Mouse (Mus musculus) heart, postnatal 0 days (tissue): Measurements from ENCODE around the gene Fchsd2. TPM values are rescaled to one million over a fixed set of nuclear protein-coding genes. Genes with fewer than 3 reads are reported as not detected.
A peak's percentile ranks its signal among the peaks of the same experiment; 100 is the strongest.

ENCODE experiments used
- ATAC-seq: fragments of 200-750 bp; cut with Nextera tagmentation; 2 replicates; pipeline ENCODE4 v1.8.0; 2017; ENCODE audit warnings: low read depth, moderate number of reproducible peaks, moderate library complexity; ENCODE audit not compliant: insufficient read depth
- DNase-seq: peaks from one replicate; pipeline ENCODE4 v3.0.0-alpha.2; 2016; ENCODE audit warnings: low spot score
- H3K27ac ChIP-seq: fragments of 300-500 bp; sonication (generic); 2 replicates; pipeline ENCODE4 v1.5.1; 2014; ENCODE audit warnings: low read depth, mild to moderate bottlenecking
- H3K27me3 ChIP-seq: fragments of 300-500 bp; sonication (generic); 2 replicates; pipeline ENCODE4 v1.6.1; 2014; ENCODE audit warnings: low read length, mixed read lengths; ENCODE audit not compliant: control insufficient read depth, insufficient read depth
- H3K36me3 ChIP-seq: fragments of 300-500 bp; sonication (generic); replicated peaks from 2 replicates; pipeline ENCODE4 v1.6.1; 2014; ENCODE audit warnings: low read length, mixed read lengths; ENCODE audit not compliant: control insufficient read depth, insufficient read depth
- H3K4me1 ChIP-seq: fragments of 300-500 bp; sonication (generic); 2 replicates; pipeline ENCODE4 v1.6.1; 2014; ENCODE audit warnings: antibody characterized with exemption; ENCODE audit not compliant: control insufficient read depth, insufficient read depth
- H3K4me2 ChIP-seq: fragments of 300-500 bp; sonication (generic); 2 replicates; pipeline ENCODE4 v1.6.1; 2014; ENCODE audit warnings: low read depth, mild to moderate bottlenecking, low read length, moderate library complexity
- H3K4me3 ChIP-seq: fragments of 300-500 bp; sonication (generic); 2 replicates; pipeline ENCODE4 v1.5.1; 2014; ENCODE audit warnings: low read depth, low read length
- H3K9ac ChIP-seq: fragments of 300-500 bp; sonication (generic); replicated peaks from 2 replicates; pipeline ENCODE4 v1.6.1; 2014; ENCODE audit warnings: low read depth, low read length, mixed read lengths
- H3K9me3 ChIP-seq: fragments of 300-500 bp; sonication (generic); replicated peaks from 2 replicates; pipeline ENCODE4 v1.6.1; 2016; ENCODE audit warnings: low read length; ENCODE audit not compliant: control insufficient read depth
- CTCF ChIP-seq: IDR thresholded peaks from 2 replicates; pipeline ENCODE4 v1.5.1; 2016; ENCODE audit warnings: antibody characterized with exemption, control low read depth, low read depth
- EP300 ChIP-seq: IDR thresholded peaks from 2 replicates; pipeline ENCODE4 v1.6.1; 2016; ENCODE audit warnings: antibody characterized with exemption, low read depth
- WGBS: fragments of 180-500 bp; shearing (Covaris S2); extraction: QIAGEN DNeasy Blood & Tissue Kit; methylation state at CpG from one replicate; pipeline ENCODE4 v1.1.7; 2014; 5-methylcytosine and 5-hydroxymethylcytosine counted together
- polyA plus RNA-seq: library from polyadenylated mRNA; unstranded; fragments of >200 nt; fragmentation: Nextera tagmentation; extraction: Ambion mirVana; gene quantifications from 2 replicates; pipeline ENCODE4 v1.2.1, GENCODE M21; 2015
- total RNA-seq: library from RNA; depleted of rRNA; stranded (reverse); fragments of >200 nt; gene quantifications from 2 replicates; pipeline ENCODE4 v1.2.3, GENCODE M21; 2014; ENCODE audit warnings: low replicate concordance

Fchsd2 gene
- total and polyA plus RNA-seq, 2 experiments from 2014 or later = 8.7 to 19.3 TPM

DNA sequence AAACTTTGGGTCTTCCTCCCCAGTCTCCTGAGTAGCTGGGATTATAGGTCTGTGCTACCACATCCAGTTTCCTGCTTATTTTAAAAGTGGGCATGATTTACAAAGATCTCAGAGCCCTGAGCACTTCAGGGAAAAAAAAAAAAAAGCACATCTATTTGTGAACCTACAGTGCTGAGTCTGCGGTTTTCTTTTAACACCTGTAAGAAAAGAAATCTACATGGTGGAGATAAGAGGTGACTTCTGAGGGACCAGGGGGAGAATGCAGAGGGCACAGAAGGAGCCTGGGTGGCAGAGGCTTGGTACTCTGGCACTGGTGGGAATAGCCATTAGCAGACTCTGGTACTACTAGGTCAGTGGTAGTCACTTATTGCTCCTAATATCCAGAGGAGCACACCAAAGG lies 227.1 kb downstream of the Fchsd2 start:
- Histone ChIP-seq H3K27ac (no peak overlapping the region), H3K4me2 (no peak overlapping the region), H3K36me3 (no peaks in the 10 kb centered on the region), H3K9me3 (no peaks in the 10 kb centered on the region), H3K9ac (no peak overlapping the region), H3K27me3 (peaks cover 14% of the 10 kb centered on the region), H3K4me1 (peaks cover 9% of the 10 kb centered on the region; the same call in 1 of the 2 replicates), H3K4me3 (no peak overlapping the region)
- DNase-seq (no peak), ATAC-seq (no peak)
- 70% methylated on average over 1 of the region's 1 CpGs for WGBS
- TF ChIP-seq CTCF = no peak
- TF ChIP-seq EP300 = no peak

DNA sequence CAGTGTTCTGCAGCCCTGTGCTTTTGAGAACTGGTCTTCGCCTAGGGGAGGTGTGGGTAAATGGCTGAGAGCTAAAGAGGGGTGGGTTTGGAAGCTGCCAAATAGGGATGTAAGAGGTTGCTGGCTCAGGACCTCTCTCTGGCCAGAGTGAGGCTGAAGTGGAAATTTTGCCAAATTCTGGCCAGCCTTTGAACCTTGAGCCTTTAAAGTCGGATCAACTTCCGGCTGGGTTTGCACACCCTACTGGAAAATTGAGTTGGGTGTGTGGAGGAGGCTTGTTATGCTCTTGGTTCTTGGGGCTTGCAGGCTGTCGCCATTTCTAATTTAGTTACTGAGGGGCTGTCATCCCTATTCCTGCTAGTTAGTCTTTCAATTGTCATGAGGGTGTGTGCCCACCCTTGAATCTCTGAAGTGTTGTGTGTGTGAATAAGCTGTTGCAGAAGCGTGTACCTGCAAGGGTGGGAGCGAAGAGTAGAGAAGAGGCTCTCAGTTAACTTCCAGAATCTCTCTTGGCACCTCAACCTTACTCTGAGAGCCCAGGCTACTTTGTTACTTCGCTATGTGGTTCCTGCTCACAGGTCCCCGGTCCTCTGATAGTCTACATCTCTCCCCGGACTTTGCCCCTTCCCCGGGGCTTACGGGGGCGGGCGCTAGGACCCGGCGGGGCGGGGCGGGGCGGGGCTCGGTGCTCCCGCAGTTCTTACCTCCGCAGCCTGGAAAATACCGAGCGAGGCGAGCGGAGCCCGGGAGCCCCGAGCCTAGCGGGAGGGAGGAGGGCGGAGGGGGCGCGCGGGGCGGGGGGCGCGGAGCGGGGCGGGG lies 227.9 kb downstream of the Fchsd2 start:
- TF ChIP-seq CTCF (no peak), EP300 (no peak)
- no peak overlapping the region for H3K27ac ChIP-seq
- DNase-seq (no peak), ATAC-seq (peak; percentile 51)
- H3K36me3 ChIP-seq = no peaks in the 10 kb centered on the region
- peaks cover 9% of the 10 kb centered on the region; the same call in 1 of the 2 replicates for H3K4me1 ChIP-seq
- peak overlapping the region; percentile 85 for H3K4me3 ChIP-seq
- H3K27me3 ChIP-seq = peaks cover 14% of the 10 kb centered on the region
- H3K9me3 ChIP-seq = no peaks in the 10 kb centered on the region
- 7% methylated on average over 26 of the region's 37 CpGs for WGBS
- H3K9ac ChIP-seq = peak overlapping the region; percentile 73
- H3K4me2 ChIP-seq = peak overlapping the region; percentile 100

DNA sequence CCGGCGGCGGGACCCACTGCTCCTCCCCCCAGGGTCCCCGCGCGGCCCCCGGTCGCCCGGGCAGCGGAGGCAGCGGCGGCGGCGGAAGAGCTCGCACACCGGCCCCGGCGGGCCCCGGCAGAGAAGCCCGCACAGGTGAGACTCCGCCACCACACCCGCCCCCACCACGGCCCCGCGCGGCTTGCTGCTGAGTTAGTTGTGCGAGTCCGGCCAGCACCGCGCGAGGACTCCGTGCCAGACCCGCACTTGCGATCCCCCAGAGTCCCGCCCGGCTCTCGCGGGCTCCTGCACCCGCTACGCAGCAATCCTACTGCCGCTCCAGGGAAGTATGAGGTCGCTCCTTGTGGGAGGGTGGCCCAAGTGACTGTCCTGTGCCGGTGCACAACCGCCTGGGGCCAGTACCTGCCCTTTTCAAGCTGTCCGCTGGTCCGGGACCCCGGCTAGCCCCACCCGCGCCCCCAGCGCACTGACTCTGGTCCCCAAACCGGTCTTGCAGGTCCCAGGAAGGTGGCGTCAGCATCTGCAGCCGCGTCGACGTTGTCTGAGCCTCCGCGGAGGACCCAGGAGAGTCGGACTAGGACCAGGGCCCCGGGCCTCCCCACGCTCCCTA lies 228.7 kb downstream of the Fchsd2 start:
- Histone ChIP-seq H3K4me1 (peaks cover 9% of the 10 kb centered on the region; the same call in 1 of the 2 replicates), H3K27ac (no peak overlapping the region), H3K36me3 (no peaks in the 10 kb centered on the region), H3K9ac (peak overlapping the region; percentile 73), H3K27me3 (peaks cover 14% of the 10 kb centered on the region), H3K9me3 (no peaks in the 10 kb centered on the region), H3K4me3 (peak overlapping the region; percentile 85), H3K4me2 (peak overlapping the region; percentile 100)
- DNase-seq (no peak), ATAC-seq (peak; percentile 25)
- 3% methylated on average over 60 of the region's 61 CpGs for WGBS
- TF ChIP-seq CTCF = no peak
- no peak for TF ChIP-seq EP300

DNA sequence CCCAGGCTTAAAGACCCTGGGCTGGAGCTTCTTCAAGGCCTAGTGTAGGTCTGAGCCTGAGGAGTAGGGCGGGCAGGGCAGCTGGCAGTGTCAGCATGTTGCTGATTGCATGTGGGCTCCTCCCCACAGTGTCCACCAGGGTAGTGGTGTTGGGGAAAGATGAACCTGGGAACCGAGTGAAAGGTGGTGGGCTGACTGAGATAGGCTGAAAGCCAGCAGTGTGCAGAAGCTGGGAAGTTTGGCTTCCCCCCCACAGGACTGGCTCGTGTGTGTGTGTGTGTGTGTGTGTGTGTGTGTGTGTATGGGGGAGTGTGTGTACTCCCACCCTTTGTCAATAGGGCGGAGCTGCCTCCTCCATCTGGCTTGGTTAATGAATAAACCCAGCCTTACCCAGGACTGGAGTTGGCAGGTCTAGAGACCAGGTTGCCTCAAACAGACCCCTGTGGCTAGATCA lies 230.5 kb downstream of the Fchsd2 start:
- Histone ChIP-seq H3K27ac (no peak overlapping the region), H3K4me1 (peaks cover 9% of the 10 kb centered on the region; the same call in 1 of the 2 replicates), H3K27me3 (peaks cover 14% of the 10 kb centered on the region), H3K4me3 (no peak overlapping the region), H3K9ac (no peak overlapping the region), H3K36me3 (no peaks in the 10 kb centered on the region), H3K4me2 (no peak overlapping the region), H3K9me3 (no peaks in the 10 kb centered on the region)
- TF ChIP-seq CTCF (no peak), EP300 (no peak)
- ATAC-seq = no peak
- 74% methylated on average over 4 of the region's 4 CpGs for WGBS
- DNase-seq = no peak

DNA sequence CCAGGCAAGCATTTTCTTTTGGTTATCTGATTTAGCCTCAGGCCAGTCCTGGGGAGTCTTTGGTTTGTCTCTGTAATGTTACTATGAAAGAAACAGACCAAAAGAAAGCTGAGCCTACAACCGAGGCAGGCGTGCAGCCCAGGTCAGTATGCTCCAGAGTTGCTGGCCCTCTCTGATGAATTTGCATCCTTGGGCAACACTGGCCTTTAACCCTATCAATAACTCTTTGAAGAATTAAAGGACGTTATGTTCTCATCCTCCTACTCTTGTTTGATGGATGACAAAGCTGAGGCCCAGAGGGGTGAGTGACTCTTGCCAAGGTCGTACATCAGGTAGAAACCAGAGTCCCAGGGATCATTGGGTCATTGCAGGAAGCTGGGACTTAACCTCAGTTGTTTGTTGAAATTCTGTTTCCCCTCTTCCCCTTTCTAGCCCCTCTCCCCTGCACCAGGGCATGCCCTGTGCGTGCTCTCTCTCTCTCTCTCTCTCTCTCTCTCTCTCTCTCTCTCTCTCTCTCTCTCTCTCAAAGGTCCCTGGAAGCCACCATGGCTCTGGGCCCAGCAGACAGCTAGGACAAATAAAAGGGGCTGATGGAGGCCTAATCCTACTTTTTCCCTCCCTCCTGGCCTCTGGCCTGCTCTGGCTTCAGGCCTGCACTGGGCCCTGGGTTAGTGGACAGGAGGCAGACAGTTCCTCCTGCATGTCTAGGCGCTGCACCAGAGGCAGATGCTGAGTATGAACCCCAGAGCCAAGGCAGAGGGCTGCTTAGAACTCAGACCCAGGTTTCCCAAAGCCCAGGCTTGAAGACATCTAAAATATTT lies 231.7 kb downstream of the Fchsd2 start:
- peaks cover 10% of the 10 kb centered on the region; the same call in 1 of the 2 replicates for H3K4me1 ChIP-seq
- 76% methylated on average over 6 of the region's 6 CpGs for WGBS
- H3K36me3 ChIP-seq = no peaks in the 10 kb centered on the region
- DNase-seq (no peak), ATAC-seq (no peak)
- H3K9me3 ChIP-seq = no peaks in the 10 kb centered on the region
- H3K4me3 ChIP-seq = no peak overlapping the region
- H3K27ac ChIP-seq = no peak overlapping the region
- no peak overlapping the region for H3K4me2 ChIP-seq
- no peak for TF ChIP-seq CTCF
- no peak for TF ChIP-seq EP300
- peaks cover 14% of the 10 kb centered on the region for H3K27me3 ChIP-seq
- H3K9ac ChIP-seq = no peak overlapping the region
